Mouse (Mus musculus) liver, adult 2 months (tissue): ENCODE measurements around the gene Eif3l.

ENCODE experiments used
- CTCF ChIP-seq: fragments of 200-500 bp; IDR thresholded peaks from 2 replicates; pipeline ENCODE4 v1.5.1; 2011; ENCODE audit warnings: low read depth, low read length, control low read depth
- POLR2A ChIP-seq: fragments of 200-500 bp; IDR thresholded peaks from 2 replicates; pipeline ENCODE4 v1.6.1; 2011; ENCODE audit warnings: low read length, control low read depth; ENCODE audit not compliant: insufficient read depth; ENCODE audit errors: extremely low read depth

- TF ChIP-seq CTCF (no peak), POLR2A (no peak)
Observed at GRCm38 (mm10) chr15:79063160-79063740, 11.7 kb upstream of the Eif3l start.
